Mouse (Mus musculus): ENCODE results near the gene Plgrkt.

The Plgrkt gene

GRCm38 (mm10) chr19:29350991-29351390, 16.2 kb downstream of the Plgrkt start:
- DNase-seq: no peak

GRCm38 (mm10) chr19:29345636-29346035, 21.6 kb downstream of the Plgrkt start:
- DNase-seq: no peak

GRCm38 (mm10) chr19:29344868-29345267, 22.3 kb downstream of the Plgrkt start:
- DNase-seq: no peak

- DNase-seq: no peak
Observed at GRCm38 (mm10) chr19:29342281-29342680, 24.9 kb downstream of the Plgrkt start.

GRCm38 (mm10) chr19:29341029-29341428, 26.2 kb downstream of the Plgrkt start:
- no peak for DNase-seq

GRCm38 (mm10) chr19:29336624-29337023, 30.6 kb downstream of the Plgrkt start:
- DNase-seq: no peak

GRCm38 (mm10) chr19:29334068-29334745, 33.0 kb downstream of the Plgrkt start, which contains the start of gene Rln1:
TSS of gene Rln1 (minus strand) at chr19:29334670.
- peak; percentile 33 for DNase-seq

- DNase-seq: no peak
Observed at GRCm38 (mm10) chr19:29326822-29327552, 40.2 kb downstream of the Plgrkt start.

- DNase-seq: no peak
Observed at GRCm38 (mm10) chr19:29326396-29326795, 40.8 kb downstream of the Plgrkt start.

- no peak for DNase-seq
Observed at GRCm38 (mm10) chr19:29325852-29326180, 41.4 kb downstream of the Plgrkt start.

GRCm38 (mm10) chr19:29325053-29325851, 41.9 kb downstream of the Plgrkt start, which contains the start of gene Insl6:
TSS of gene Insl6 (minus strand) at chr19:29325356.
- DNase-seq: peak; percentile 31

GRCm38 (mm10) chr19:29323416-29324049, 43.7 kb downstream of the Plgrkt start:
- no peak for DNase-seq

- DNase-seq: no peak
Observed at GRCm38 (mm10) chr19:29312661-29313060, 54.5 kb downstream of the Plgrkt start.

- no peak for DNase-seq
Observed at GRCm38 (mm10) chr19:29311791-29312190, 55.4 kb downstream of the Plgrkt start.

- no peak for DNase-seq
Observed at GRCm38 (mm10) chr19:29308832-29309231, 58.4 kb downstream of the Plgrkt start.

GRCm38 (mm10) chr19:29302119-29302518, 65.1 kb downstream of the Plgrkt start:
- DNase-seq: no peak

GRCm38 (mm10) chr19:29300919-29301318, 66.3 kb downstream of the Plgrkt start:
- no peak for DNase-seq
